Mouse (Mus musculus) right cerebral cortex, postnatal 10 days (tissue): ENCODE results near the gene Plekhg3.

Experiments used
- DNase-seq, 2 experiments: peaks; one replicate each; pipeline ENCODE4 v3.0.0; 2021; ENCODE audit warnings: low spot score in 2 of 2

The Plekhg3 gene

DNA sequence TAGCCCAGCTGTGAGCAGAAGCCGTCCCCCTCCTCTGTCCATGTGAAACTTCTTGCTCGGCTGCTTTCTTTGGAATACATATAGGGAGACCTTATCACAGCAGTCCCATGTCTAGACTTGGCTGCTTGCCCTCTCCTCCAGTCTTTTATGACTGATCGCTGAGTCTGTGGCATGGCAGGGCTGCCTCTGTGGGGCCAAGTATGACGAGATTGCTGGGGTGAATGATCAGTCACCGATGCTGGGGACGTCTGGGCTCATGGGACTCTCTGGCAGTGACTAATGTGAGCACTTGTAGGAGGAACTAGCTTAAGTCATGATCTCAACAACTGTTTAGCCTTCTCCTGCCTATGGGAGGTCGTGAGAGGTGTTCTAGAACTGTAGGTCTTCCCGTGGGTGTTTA is 21.6 kb downstream of the Plekhg3 start:
- no peak for DNase-seq

DNA sequence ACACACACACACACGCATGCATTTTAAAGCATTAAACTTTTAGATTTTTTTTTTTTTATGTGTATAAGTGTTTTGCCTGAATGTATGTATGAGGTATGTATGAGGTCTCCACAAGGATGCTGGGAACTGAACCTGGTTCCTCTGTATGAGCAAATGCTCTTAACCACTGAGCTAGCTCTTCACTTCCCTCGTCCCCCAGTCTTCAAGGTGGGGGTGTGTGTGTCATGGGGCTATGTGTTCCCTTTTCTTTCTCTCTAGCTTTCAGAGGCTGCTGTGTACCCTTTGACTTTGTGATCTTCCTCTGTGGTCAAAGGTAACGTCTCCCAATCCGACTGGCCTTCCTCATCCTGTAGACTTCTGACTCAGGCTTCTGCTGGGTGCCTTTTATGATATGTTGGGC is 22.3 kb downstream of the Plekhg3 start:
- no peak for DNase-seq

DNA sequence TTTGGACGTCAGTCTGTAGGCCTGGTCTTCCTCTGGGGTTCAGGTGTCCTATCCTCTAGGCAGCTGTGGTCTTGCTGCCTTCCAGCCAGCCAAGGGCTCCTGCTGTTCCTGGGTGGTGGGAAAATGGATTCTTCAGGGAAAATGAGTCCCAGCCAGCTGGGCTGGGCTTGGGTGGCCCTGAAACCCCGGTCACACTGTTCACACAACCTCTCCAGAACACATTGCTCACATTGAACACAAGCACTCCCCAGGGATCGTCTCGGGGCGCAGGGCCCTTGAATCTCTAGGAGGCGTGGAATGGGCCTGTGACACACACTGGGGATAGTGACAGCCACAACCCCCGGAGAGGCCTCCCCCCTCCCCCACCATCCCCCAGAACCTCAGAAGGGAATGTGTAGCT is 23.2 kb downstream of the Plekhg3 start:
- DNase-seq = no peak

DNA sequence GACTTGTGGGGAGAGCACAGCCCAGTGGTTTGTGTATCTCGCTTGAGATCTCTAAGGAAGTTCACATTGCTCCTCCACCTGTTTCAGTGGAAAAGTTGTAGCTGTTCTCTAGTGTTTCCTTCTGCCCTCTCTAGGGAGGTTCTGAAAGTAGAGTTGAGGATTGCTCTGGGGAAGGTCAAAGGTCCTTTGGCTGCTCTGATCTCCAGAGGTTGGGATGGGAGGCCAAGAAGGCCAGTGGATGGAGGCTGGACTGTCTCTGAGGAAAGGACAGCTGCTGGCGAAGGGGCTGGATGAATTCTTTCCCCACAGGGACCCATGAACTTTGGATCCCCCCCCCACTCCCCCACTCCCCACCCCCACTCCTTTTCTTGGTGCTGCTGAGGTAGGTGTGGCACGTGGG is 23.7 kb downstream of the Plekhg3 start:
- DNase-seq = no peak

DNA sequence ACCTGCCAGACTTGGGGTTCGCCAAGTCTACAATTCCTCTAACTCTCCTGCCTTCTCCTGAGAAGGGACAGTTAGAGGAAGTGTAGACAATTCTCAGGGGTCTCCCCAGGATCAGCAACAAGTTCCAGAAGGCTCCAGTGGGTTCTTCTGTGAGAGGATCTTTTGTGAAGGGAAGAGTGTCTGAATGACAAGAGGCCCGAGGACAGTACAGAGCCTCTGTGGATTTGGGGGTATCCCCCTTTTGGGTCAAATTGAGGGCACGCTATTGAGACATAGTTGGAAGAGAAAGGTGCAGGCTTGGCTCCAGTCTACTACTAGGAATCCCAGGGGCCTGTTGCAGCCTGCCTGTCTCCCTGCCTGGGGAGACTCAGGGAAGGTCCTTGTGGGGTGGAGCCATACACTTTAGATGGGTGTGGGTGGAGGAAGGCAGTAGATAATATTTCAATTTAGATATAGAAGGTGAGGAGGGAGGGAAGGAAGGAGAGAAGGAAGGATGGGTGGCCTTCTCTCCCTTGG is 24.2 kb downstream of the Plekhg3 start:
- DNase-seq = no peak

DNA sequence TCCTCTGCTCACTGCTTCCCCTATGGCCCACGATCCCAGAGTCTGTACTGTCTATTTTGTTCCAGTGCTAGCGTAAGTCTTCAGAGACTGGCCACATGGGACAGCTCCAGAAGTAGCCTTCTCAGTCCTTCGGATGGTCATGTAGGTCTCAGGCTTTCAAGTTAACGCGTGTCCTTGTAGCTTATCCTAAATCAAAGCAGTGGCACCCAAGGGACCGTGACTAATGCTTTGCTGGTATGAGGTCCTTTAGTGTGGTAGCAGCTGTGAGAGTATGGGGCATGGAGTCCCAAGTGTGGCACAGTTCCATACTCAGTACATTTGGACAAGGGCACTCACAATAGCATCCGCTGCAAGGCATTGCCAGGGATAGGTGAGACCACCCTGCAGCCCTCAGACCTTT is 25.5 kb downstream of the Plekhg3 start:
- no peak for DNase-seq

DNA sequence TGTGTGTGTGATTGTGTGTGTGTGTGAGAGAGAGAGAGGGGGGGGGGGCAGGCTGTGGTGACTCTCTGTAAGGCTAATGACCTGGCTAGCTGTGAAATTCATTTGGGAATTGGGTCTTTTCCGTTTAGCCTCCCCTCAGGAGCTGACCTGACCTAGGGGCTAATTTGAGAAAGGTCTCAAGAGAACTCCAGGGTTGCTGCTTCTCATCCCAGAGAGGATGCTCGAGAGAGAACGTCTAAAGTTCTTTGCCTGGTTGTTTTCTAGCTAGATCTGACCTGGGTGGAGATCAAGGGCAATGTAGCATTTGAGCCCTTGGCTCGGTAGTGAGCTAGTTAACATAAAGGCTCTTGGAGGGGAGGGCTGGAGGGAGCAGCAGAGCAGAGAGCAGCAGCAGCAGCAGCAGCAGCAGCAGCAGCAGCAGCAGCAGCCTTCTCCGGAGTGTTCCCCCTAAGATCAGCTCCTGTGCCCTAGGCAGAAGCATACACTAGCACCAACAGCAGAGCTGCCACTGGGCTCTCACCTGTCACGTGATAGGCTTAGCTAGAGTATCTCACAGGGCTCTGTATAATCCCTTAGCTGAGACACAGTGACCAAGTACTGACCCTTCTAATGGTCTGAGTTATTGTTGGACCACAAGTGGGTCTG is 26.2 kb downstream of the Plekhg3 start:
- no peak for DNase-seq

DNA sequence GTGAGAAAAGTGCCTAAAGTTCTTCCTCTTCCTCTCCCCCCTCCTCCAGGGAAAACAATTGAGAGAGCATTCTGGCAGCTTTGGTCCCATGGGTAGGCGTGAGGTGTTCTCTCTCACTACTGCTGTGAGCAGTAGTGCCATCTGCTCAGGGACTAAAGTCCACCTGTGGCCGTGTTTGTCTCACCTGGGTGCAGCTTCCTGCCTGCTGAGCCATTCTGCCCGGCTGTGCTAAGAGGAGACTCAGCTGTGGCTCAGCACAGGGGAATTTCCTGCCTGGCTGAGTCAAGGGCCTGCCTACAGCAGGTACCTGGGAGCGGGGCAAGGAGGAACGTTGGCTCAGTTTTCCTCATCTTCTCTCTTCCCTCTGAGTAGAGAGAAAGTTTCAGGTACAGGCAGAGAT is 27.5 kb downstream of the Plekhg3 start:
- DNase-seq = no peak

DNA sequence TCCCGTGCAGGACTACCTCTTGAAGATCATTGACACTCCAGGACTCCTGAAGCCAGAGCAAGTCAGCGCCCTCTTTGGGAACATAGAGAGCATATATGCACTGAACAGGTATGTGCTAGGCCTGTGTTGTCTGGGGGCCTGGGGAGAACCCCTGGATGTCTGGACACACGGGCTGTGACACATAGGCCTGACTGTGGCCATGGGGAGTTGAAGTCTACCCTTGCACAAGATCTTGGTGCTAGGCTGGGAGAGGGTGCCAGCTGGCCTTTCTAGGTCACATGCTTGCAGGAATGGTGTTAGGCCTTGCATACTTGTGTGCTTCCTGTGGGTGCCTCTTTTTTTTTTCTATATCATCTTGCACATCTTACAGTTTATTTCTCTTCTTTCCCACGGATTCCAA is 31.5 kb downstream of the Plekhg3 start:
- no peak for DNase-seq

DNA sequence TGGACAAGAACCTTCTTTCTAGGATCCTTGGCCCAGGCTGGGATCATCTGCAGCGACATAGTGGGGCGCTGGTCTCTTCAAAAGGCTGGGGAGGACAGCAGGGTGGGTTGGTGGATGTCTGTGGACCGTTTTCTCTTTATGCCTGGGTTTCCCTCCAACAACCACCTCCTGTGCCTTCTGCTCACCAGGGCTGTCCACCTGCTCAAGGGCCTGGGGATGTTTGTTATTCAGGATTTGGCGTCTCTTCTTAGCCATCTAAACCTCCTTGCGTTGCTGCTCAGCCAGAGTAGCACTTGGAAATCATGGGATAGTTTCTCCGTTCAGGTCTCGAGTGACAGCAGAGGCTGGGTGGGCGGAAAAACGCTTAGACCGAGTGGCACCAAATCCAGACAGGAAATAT is 35.6 kb downstream of the Plekhg3 start:
- DNase-seq = no peak

DNA sequence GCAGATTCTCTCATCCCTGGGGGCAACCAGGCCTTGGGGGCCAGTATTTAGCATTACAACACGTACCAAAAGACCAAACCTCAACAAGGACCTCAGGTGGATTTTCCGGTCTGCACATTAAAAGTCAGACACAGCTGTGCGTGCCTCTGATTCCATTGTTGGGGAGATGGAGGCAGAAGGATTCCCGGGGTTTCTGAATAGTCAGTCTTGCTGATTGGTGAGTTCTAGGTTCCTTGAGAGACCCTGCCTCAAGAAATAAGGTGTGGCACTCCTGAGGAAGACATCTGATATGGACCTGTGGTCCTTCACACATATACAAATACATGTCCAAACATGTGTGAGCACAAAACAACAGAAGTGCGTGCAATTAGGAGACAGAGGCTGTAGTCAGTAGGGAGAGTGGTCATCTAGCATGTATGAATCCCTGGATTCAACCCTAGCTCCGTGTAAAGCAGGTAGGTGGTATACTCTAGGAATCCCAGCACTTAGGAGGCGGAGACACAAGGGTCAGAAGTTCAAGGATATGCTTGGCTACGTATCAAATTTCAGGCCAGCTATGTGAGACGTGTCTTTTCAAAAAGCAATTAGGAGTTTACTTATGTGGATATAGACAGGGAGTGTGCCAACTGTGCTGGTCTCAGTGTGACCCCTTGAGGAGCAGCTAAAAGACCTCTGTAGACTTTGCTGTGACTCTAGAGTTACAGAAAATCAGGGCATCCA is 39.7 kb downstream of the Plekhg3 start:
- DNase-seq = no peak

DNA sequence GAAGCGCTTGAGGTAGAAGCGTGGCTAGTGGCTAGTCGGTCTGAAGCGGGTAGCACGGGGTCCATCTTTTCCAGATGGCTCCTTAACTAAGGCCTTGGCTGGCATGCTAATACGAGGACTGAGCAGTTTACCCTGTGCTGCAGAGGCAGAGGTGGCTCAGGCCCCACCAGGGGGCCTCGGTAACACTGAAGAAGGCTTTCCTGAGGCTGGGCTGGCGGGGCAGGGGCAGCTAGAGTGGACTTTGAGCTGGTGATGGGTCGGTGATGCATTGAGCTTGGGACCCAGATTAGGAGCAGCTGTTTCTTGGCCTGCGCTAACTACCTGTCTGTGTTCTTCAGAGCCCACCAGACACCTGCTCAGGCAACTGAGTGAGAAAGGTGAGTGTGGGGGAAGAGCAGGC is 40.6 kb downstream of the Plekhg3 start:
- no peak for DNase-seq

DNA sequence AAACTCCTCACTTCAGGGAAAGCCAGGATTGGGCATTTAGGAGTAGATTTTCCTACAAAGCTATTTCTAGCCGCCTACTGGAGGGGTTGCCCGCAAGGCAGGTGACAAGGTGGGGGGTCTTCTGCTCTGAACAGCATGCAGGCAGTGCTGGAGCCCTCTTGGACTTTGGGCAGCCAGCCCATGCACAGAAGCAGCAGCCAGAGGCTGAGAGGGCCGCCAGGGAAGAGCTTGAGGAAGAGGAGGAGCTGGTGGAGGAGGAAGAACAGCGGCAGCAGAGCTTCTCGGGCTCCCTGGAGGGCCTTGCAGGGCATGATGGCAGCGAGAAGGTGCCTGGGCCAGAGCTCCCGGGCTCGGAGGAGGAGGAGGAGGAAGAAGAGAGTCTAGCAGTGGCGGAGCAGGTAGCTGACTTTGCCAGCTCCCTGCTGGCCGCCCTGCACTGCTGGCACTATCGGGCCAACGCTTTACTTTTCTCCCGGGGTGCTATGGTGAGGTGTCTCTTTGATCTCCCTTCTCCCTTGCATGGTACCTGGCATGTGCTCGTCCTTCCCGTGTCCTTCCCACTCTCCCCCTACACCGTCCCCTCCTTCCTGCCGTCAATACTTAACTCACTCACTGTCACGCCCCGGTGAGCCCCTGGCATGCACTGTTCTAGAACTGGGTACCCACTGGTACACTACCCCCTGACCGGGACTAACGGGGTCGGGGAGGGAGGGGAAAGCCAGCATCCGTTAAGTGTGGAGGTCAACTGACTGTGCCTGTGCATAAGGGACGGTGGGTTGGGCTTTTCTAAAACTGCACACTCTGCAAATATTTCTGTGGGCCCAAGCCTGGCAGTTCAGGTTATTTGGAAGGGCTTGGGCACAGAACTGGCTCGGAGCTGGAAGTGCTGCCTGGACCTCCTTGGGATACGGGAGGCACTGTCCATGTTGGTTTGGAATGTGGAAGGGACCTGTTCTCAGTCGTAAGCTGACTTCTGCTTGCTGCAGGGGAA is 41.9 kb downstream of the Plekhg3 start:
- no peak for DNase-seq

DNA sequence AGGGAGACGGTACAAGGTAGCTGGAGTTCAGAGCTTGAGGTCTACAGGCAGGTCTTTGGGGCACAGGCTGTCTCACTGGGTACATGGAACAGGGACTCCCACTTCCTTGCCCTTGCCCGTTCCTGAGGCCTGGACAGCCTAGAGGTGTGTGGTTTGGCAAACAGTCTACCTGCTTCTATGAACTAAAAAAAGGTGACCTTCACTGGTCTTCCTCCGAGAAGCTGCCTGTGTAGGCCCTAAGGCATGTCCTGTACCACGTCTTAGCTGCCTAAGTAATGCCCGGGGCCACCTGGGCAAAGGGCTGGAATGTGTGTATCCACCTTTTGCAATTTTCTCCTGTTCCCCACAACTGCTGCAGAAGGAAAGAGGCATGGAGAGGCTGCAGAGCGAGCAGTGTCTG is 42.7 kb downstream of the Plekhg3 start:
- no peak for DNase-seq

DNA sequence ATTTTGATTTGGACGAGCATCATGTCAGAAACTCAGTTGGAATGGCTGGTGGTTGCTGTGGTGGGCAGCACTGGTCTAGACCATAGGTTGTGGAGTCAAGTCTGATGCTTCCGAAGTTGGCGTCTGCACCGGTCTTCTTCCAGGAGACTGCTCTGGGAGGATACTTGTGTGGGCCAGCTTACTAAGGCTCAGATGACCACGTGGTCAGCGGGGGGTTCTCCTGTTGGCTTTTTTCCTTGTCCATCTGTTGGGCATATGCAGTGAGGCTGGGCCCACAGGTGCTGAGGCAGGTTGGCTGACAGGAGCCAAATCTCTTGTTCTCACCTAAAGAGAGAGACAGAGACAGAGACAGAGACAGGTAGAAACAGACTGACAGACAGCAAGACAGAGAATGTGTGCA is 44.1 kb downstream of the Plekhg3 start:
- no peak for DNase-seq

DNA sequence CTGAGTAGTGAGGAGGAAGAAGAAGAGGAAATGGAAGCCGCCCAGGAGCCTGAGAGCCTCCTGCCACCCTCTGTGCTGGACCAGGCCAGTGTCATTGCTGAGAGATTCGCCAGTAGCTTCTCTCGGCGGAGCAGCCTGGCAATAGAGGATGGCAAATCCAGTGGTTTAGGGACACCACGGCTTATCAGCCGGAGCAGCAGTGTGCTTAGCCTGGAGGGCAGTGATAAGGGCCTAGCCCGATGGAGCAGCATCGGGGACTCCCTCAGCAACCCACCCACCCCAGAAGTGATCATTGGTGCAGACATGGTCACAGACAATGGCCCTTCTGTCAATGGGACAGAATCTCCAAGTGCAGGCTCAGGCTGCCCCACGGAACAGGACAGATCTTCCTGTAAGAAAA is 45.4 kb downstream of the Plekhg3 start:
- no peak for DNase-seq

DNA sequence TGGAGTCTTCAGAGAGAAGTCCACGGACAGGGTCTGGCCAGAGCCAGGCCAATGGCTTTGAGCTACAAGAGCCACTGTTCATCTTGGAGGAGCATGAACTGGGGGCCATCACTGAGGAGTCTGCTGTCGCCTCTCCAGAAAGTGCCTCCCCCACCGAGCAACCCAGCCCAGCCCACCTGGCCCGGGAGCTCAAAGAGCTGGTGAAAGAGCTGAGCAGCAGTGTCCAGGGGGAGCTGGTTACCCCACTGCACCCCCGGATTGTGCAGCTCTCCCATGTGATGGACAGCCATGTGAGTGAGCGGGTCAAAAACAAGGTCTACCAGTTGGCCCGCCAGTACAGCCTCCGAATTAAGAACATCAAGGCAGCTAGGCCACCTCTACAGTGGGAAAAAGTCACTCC is 46.1 kb downstream of the Plekhg3 start:
- DNase-seq = no peak

DNA sequence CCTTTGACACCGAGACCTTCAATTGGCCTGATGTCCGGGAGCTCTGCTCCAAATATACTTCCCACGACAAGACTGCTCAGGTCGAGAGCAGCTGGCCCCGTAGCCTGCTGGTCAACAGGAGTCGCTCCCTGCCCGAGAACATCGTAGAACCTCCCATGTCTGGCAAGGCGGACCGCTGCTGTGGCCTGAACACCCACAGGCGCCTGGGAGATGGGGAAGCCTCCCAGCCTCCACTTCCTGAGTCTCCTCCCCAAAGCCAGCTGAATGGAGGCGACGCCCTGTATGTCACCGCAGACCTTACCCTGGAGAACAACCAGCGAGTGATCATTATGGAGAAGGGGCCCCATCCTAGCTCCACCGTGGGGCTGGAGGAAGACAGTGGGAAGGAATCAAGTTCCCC is 47.2 kb downstream of the Plekhg3 start:
- DNase-seq = no peak

DNA sequence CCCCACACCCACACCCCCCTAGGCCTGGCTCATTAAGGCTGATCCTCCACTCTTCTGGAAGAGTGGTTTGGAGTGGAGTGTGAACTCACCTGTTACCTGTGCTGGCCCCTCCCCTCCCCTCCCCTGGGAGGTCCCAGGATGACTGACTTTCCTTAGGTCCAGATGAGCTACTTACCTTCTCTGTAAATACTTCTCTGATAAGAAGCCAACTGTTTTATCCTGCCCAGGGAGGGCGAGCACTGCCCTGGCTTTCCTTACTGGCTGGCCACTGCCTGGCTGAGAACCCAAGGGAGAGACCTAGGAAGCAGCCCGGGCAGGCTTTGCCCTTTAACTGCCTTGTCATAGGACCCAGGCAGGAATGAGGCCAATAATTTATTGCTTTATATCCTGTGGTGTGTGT is 47.8 kb downstream of the Plekhg3 start:
- DNase-seq = no peak

DNA sequence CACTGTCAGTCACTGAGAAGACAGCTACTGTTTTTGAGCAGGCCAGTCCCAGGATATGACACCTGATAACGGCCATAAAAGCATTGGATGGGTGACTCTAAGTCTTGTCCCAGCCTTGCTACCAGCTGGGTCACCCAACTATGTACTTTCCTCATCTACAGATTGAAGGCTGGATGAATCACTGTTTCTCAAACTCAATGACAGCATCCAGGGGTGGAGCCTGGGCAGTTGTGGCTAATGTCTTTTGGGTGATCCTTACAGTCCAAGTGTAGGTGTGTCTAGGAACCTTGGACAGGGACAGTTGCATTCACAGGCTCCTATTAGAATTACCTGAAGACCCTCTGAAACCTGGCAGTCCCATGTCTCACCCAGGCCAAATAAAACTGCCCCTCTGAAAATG is 49.1 kb downstream of the Plekhg3 start:
- DNase-seq = no peak

DNA sequence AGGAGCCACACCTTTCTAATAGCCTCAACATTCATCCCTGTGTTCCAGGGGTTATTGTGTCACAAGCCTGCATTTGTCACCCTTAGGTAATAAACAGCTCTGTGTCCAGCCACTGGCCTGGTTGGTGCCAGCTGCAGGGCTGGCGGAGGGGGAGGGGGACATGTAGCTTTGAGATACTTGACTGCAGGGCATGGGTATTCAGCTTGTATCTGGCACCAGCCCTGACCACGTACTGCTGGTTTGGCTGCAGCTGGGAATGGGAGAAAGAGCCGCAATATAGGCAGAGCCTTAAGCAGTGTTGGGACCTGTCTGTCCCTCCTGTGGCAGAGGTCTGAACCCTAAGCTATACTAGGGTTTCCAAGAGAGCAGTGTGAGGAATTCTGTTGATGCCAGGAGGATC is 51.4 kb downstream of the Plekhg3 start:
- DNase-seq = peak in 1 of 2 experiments; percentile 48

DNA sequence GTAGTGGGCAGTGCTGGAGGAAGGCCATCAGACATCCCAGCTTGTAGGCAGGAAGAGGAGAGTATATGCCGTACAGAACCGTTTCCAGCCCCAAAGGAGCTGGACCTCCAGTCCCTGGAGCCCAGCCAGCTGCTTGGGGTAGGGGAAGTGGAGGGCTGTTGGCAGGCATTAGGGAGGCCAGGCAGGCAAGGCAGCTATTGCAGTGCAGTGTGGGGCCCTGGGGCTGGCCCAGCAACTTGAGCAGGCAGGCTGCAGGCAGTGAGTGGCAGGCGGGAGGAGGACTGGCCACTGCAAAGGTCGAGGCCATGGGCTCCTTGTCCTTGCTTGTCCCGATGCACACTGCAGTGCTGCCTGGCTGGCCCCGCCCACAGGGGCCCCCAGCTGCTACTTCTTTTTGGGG is 52.1 kb downstream of the Plekhg3 start:
- peak; percentile 78 to 84 for DNase-seq
